Mouse (Mus musculus) adrenal gland, postnatal 25 days (tissue): Measurements from ENCODE around the gene Sh3pxd2a. TPM values are rescaled to one million over a fixed set of nuclear protein-coding genes. Genes with fewer than 3 reads are reported as not detected.

Source experiments
- DNase-seq: peaks from one replicate; pipeline ENCODE4 v3.0.0; 2021; ENCODE audit warnings: mixed read lengths
- total RNA-seq: library from RNA; stranded (reverse); gene quantifications from 2 replicates; pipeline ENCODE4 v1.2.3, GENCODE M21; 2021

Gene Sh3pxd2a
- total RNA-seq, 1 experiment from 2014 or later: 36.2 TPM

GRCm38 (mm10) chr19:47491853-47492252 is 27.7 kb upstream of the Sh3pxd2a start:
- no peak for DNase-seq

- no peak for DNase-seq
Measured at GRCm38 (mm10) chr19:47489233-47489632, 25.0 kb upstream of the Sh3pxd2a start.

- DNase-seq: peak; percentile 51
Measured at GRCm38 (mm10) chr19:47488250-47488649, 24.0 kb upstream of the Sh3pxd2a start.

- DNase-seq: no peak
Measured at GRCm38 (mm10) chr19:47487572-47487971, 23.4 kb upstream of the Sh3pxd2a start.

GRCm38 (mm10) chr19:47485997-47486566 is 21.9 kb upstream of the Sh3pxd2a start:
- no peak for DNase-seq

GRCm38 (mm10) chr19:47484110-47484509 is 19.9 kb upstream of the Sh3pxd2a start:
- DNase-seq: no peak

- no peak for DNase-seq
Measured at GRCm38 (mm10) chr19:47483346-47483745, 19.1 kb upstream of the Sh3pxd2a start.

- DNase-seq: no peak
Measured at GRCm38 (mm10) chr19:47473453-47473852, 9.3 kb upstream of the Sh3pxd2a start.

- DNase-seq: peak; percentile 52
Measured at GRCm38 (mm10) chr19:47472881-47473400, 8.7 kb upstream of the Sh3pxd2a start.

- DNase-seq: no peak
Measured at GRCm38 (mm10) chr19:47471808-47472207, 7.6 kb upstream of the Sh3pxd2a start.

GRCm38 (mm10) chr19:47468750-47469149 is 4.5 kb upstream of the Sh3pxd2a start:
- DNase-seq: no peak

GRCm38 (mm10) chr19:47466775-47467174 is 2.6 kb upstream of the Sh3pxd2a start:
- DNase-seq: no peak

- no peak for DNase-seq
Measured at GRCm38 (mm10) chr19:47465467-47465866, 1.3 kb upstream of the Sh3pxd2a start.

- DNase-seq: peak; percentile 85
Measured at GRCm38 (mm10) chr19:47463636-47464303, 431 bp downstream of the Sh3pxd2a start.

GRCm38 (mm10) chr19:47463206-47463605 is 995 bp downstream of the Sh3pxd2a start:
- no peak for DNase-seq

GRCm38 (mm10) chr19:47462725-47463124 is 1.5 kb downstream of the Sh3pxd2a start:
- DNase-seq: no peak

GRCm38 (mm10) chr19:47461838-47462237 is 2.4 kb downstream of the Sh3pxd2a start:
- DNase-seq: no peak

- no peak for DNase-seq
Measured at GRCm38 (mm10) chr19:47461386-47461785, 2.8 kb downstream of the Sh3pxd2a start.

- no peak for DNase-seq
Measured at GRCm38 (mm10) chr19:47460120-47460960, 3.9 kb downstream of the Sh3pxd2a start.

- no peak for DNase-seq
Measured at GRCm38 (mm10) chr19:47459214-47459613, 5.0 kb downstream of the Sh3pxd2a start.

- no peak for DNase-seq
Measured at GRCm38 (mm10) chr19:47458504-47459161, 5.6 kb downstream of the Sh3pxd2a start.
